In the genomic region with DNA sequence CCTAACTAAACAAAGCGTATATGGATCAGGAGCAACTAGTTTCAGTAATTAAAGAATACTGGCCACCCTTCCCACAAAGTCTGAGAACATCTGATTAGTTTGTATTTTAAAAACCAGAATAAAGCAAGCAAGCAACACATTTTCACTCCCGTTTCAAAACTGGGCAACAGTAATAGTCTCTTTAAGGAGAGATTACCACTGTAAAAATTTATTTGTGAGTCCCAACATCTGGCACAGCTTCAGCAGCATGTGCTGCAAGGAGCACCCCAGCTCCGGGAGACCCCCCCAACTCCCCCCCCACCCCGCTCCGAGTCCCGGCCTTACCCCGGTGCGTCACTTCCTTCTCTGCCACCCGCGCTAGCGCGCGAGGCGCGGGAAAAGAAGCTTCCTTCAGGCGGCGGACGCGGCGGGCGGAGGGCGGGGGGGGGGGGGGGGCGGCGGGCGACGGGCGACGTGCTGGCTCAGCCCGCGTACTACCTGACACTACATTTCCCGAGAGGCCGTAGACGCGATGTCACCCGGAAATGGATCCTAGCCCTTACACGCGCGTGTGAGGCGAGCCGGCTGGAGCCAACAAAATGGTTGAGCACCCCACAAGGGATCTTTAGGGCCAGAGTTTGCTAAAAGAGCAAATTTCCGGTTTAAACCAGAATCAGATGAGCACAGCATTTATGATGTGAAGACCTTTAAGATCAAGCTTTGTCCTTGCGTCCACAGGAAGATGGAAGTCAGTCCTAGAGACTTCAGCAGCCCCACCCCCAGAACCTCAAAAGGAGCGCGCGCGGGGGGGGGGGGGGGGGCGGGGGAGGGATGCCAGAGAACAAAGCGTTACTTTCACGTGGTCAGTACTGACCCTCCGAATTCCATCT, we compare ENCODE assay signal across 9 mouse cellular contexts. TPM values are rescaled to one million over a fixed set of nuclear protein-coding genes. Genes with fewer than 3 reads are reported as not detected.
DNase-seq lines count a peak whose midpoint lies in the region; ATAC-seq and TF ChIP-seq lines count a peak whose summit lies in the region.
"Had no signal": no experiment of that assay in that cellular context is flagged by ENCODE, and none has a peak within 500 bp of the region (broad histone marks: within the 10 kb centered on the region; RNA-seq: fewer than 3 reads in every experiment).

No protein-coding gene starts in this region.

- TF ChIP-seq POLR2A in CH12.LX (IDR thresholded peaks at IDR 0.05; ENCODE audit: low read depth, low read length): peak; percentile 67

- no peak for TF ChIP-seq RAD21 in CH12.LX (IDR thresholded peaks at IDR 0.05; ENCODE audit: low read depth, low read length)

- peak; percentile 96 for ATAC-seq in forebrain, embryonic 12.5 days (ENCODE audit: low FRiP score)
- peak; percentile 95 for ATAC-seq in heart, postnatal 0 days (ENCODE audit: insufficient read depth, low read depth)
- ATAC-seq in liver, embryonic 15.5 days (ENCODE audit: insufficient read depth): peak; percentile 90
- peak; percentile 97 for ATAC-seq in neural tube, embryonic 11.5 days (ENCODE audit: insufficient read depth, low FRiP score, low TSS enrichment)
- peak; percentile 97 for ATAC-seq in stomach, embryonic 16.5 days (ENCODE audit: insufficient read depth, low FRiP score)

- peak overlapping the region; percentile 98 for H3K9ac ChIP-seq in CH12.LX (ENCODE audit: insufficient read depth, low read depth)
- peak overlapping the region; percentile 61 for H3K9ac ChIP-seq in forebrain, embryonic 12.5 days
- H3K9ac ChIP-seq in heart, postnatal 0 days (replicated peaks; ENCODE audit: low read depth, low read length): peak overlapping the region; percentile 63
- H3K9ac ChIP-seq in liver, embryonic 15.5 days: peak overlapping the region; percentile 62
- peak overlapping the region; percentile 62 for H3K9ac ChIP-seq in neural tube, embryonic 11.5 days (ENCODE audit: low read length)
- H3K9ac ChIP-seq in stomach, embryonic 16.5 days (ENCODE audit: low read length): peak overlapping the region; percentile 70

- 2% methylated on average over 29 of the region's 50 CpGs for WGBS in forebrain, embryonic 12.5 days
- WGBS in heart, postnatal 0 days: under 1% methylated on average over 34 of the region's 50 CpGs
- under 1% methylated on average over 40 of the region's 50 CpGs for WGBS in liver, embryonic 15.5 days (ENCODE audit: insufficient replicate concordance)
- 2% methylated on average over 29 of the region's 50 CpGs for WGBS in neural tube, embryonic 11.5 days
- WGBS in stomach, embryonic 16.5 days: under 1% methylated on average over 38 of the region's 50 CpGs

- H3K4me2 ChIP-seq in CH12.LX (ENCODE audit: insufficient read depth, low read depth, poor library complexity, severe bottlenecking): peak overlapping the region; percentile 70; the same call in 1 of the 2 replicates
- H3K4me2 ChIP-seq in forebrain, embryonic 12.5 days: peak overlapping the region; percentile 58
- peak overlapping the region; percentile 66 for H3K4me2 ChIP-seq in heart, postnatal 0 days (ENCODE audit: low read depth, low read length)
- H3K4me2 ChIP-seq in liver, embryonic 15.5 days: peak overlapping the region; percentile 70
- peak overlapping the region; percentile 45 for H3K4me2 ChIP-seq in neural tube, embryonic 11.5 days (ENCODE audit: low read depth)
- peak overlapping the region; percentile 66 for H3K4me2 ChIP-seq in stomach, embryonic 16.5 days (ENCODE audit: low read depth, low read length)

- in situ Hi-C loops in CH12.LX (cut with MboI; ENCODE audit: low pct_ligation_motif_present, low pct_unique_long_range_greater_than_20kb, low sequenced_read_pairs): no loop called here

- dilution Hi-C loops in CH12.LX (cut with MboI; ENCODE audit: extremely low pct_ligation_motif_present, extremely low pct_unique_long_range_greater_than_20kb, low sequenced_read_pairs): no loop called here

- peak overlapping the region; percentile 92 for H3K27ac ChIP-seq in CH12.LX (ENCODE audit: insufficient read depth, low read depth)
- peak overlapping the region; percentile 93 for H3K27ac ChIP-seq in forebrain, embryonic 12.5 days
- H3K27ac ChIP-seq in heart, postnatal 0 days (ENCODE audit: low read depth): peak overlapping the region; percentile 92
- peak overlapping the region; percentile 84 for H3K27ac ChIP-seq in liver, embryonic 15.5 days (replicated peaks)
- peak overlapping the region; percentile 78 for H3K27ac ChIP-seq in neural tube, embryonic 11.5 days (ENCODE audit: low read depth, low read length)
- peak overlapping the region; percentile 97 for H3K27ac ChIP-seq in stomach, embryonic 16.5 days (ENCODE audit: low read length)

- peak overlapping the region; percentile 52 to 71 (median 59) for H3K4me3 ChIP-seq in CH12.LX (replicated peaks in 1 of 3; ENCODE audit: low read depth in 2 of 3, low read length in 2 of 3, poor library complexity in 1 of 3)
- H3K4me3 ChIP-seq in forebrain, embryonic 12.5 days (replicated peaks): peak overlapping the region; percentile 43
- H3K4me3 ChIP-seq in heart, postnatal 0 days (ENCODE audit: low read depth, low read length): peak overlapping the region; percentile 60
- H3K4me3 ChIP-seq in liver, embryonic 15.5 days (replicated peaks): peak overlapping the region; percentile 68
- peak overlapping the region; percentile 39 for H3K4me3 ChIP-seq in neural tube, embryonic 11.5 days (ENCODE audit: low read depth, low read length)
- H3K4me3 ChIP-seq in stomach, embryonic 16.5 days (replicated peaks; ENCODE audit: low read length): peak overlapping the region; percentile 58

- 0 out of 4 replicates have a peak, but pooled peaks cover 0 to 7% of the 10 kb centered on the region in 2 experiments for H3K4me1 ChIP-seq in CH12.LX (ENCODE audit: control insufficient read depth in 1 of 2, insufficient read depth in 2 of 2)
- peaks cover 14% of the 10 kb centered on the region for H3K4me1 ChIP-seq in forebrain, embryonic 12.5 days
- no peaks in the 10 kb centered on the region for H3K4me1 ChIP-seq in heart, postnatal 0 days (ENCODE audit: control insufficient read depth, insufficient read depth)
- H3K4me1 ChIP-seq in liver, embryonic 15.5 days (replicated peaks): peaks cover 19% of the 10 kb centered on the region
- H3K4me1 ChIP-seq in neural tube, embryonic 11.5 days (ENCODE audit: control insufficient read depth, insufficient read depth, low read length): no peaks in the 10 kb centered on the region; the same call in 1 of the 2 replicates
- peaks cover 6% of the 10 kb centered on the region; the same call in 1 of the 2 replicates for H3K4me1 ChIP-seq in stomach, embryonic 16.5 days (ENCODE audit: control insufficient read depth, insufficient read depth, low read length)

- peak; percentile 11; the same call in 1 of the 2 replicates for TF ChIP-seq EP300 in CH12.LX (IDR thresholded peaks at IDR 0.05; ENCODE audit: low read length)
- 0 out of 2 replicates have a peak, but pooled peaks have one; percentile 18 for TF ChIP-seq EP300 in heart, postnatal 0 days (IDR thresholded peaks at IDR 0.05; ENCODE audit: low read depth)

- DNase-seq in CH12.LX (ENCODE audit: extremely low read depth): peak; percentile 81
- DNase-seq in c-Kit-positive CD71-positive TER-119-negative erythroid progenitor cells, embryonic 14.5 days (ENCODE audit: low read depth): peak; percentile 67
- DNase-seq in heart, postnatal 0 days (ENCODE audit: low spot score): peak; percentile 83
- peak; percentile 82 to 94 for DNase-seq in kidney, postnatal 36 days
- DNase-seq in neural tube, embryonic 11.5 days (ENCODE audit: low spot score): peak; percentile 90

- no peaks in the 10 kb centered on the region for H3K27me3 ChIP-seq in CH12.LX (replicated peaks)
- H3K27me3 ChIP-seq in forebrain, embryonic 12.5 days: no peaks in the 10 kb centered on the region
- no peaks in the 10 kb centered on the region for H3K27me3 ChIP-seq in heart, postnatal 0 days (ENCODE audit: control insufficient read depth, insufficient read depth, low read length)
- H3K27me3 ChIP-seq in liver, embryonic 15.5 days: no peaks in the 10 kb centered on the region
- no peaks in the 10 kb centered on the region for H3K27me3 ChIP-seq in neural tube, embryonic 11.5 days (ENCODE audit: control insufficient read depth, insufficient read depth, low read length)
- H3K27me3 ChIP-seq in stomach, embryonic 16.5 days (ENCODE audit: control insufficient read depth, insufficient read depth, low read length): no peaks in the 10 kb centered on the region

- TF ChIP-seq CTCF in CH12.LX (conservative IDR thresholded peaks at IDR 0.05 in 1 of 2, IDR thresholded peaks at IDR 0.05 in 1 of 2; ENCODE audit: low read depth in 2 of 2, low read length in 2 of 2): no peak
- no peak for TF ChIP-seq CTCF in heart, postnatal 0 days (IDR thresholded peaks at IDR 0.05; ENCODE audit: low read depth)

- H3K9me3 ChIP-seq in CH12.LX (replicated peaks; ENCODE audit: low read length): no peaks in the 10 kb centered on the region
- no peaks in the 10 kb centered on the region for H3K9me3 ChIP-seq in forebrain, embryonic 12.5 days
- H3K9me3 ChIP-seq in heart, postnatal 0 days (replicated peaks; ENCODE audit: control insufficient read depth, low read length): no peaks in the 10 kb centered on the region
- H3K9me3 ChIP-seq in liver, embryonic 15.5 days (replicated peaks): no peaks in the 10 kb centered on the region
- no peaks in the 10 kb centered on the region for H3K9me3 ChIP-seq in neural tube, embryonic 11.5 days (ENCODE audit: control insufficient read depth, low read length)
- H3K9me3 ChIP-seq in stomach, embryonic 16.5 days (replicated peaks; ENCODE audit: control insufficient read depth, low read length): no peaks in the 10 kb centered on the region

- peaks cover 0 to 3% of the 10 kb centered on the region in 2 experiments for H3K36me3 ChIP-seq in CH12.LX (replicated peaks in 1 of 2; ENCODE audit: control insufficient read depth in 1 of 2, insufficient read depth in 1 of 2, low read length in 1 of 2)
- peaks cover 4% of the 10 kb centered on the region; the same call in 1 of the 2 replicates for H3K36me3 ChIP-seq in forebrain, embryonic 12.5 days (replicated peaks)
- H3K36me3 ChIP-seq in heart, postnatal 0 days (replicated peaks; ENCODE audit: control insufficient read depth, insufficient read depth, low read length): 0 out of 2 replicates have a peak, but pooled peaks cover 3% of the 10 kb centered on the region
- peaks cover 19% of the 10 kb centered on the region for H3K36me3 ChIP-seq in liver, embryonic 15.5 days (replicated peaks)
- H3K36me3 ChIP-seq in neural tube, embryonic 11.5 days (ENCODE audit: control insufficient read depth, insufficient read depth, low read length): no peaks in the 10 kb centered on the region
- H3K36me3 ChIP-seq in stomach, embryonic 16.5 days (ENCODE audit: control insufficient read depth, insufficient read depth, low read length): no peaks in the 10 kb centered on the region

- 0 out of 2 replicates have a peak, but pooled peaks cover 4% of the 10 kb centered on the region for H3K79me2 ChIP-seq in CH12.LX (replicated peaks; ENCODE audit: control insufficient read depth, extremely low read depth, insufficient read depth, poor library complexity, severe bottlenecking)

RNA-seq across cellular contexts. Expression of gene Zcchc13, which starts 13.6 kb away (rescaled TPM):
- total RNA-seq in CH12.LX (2012; rRNA removed) (0.71 and 1.7 TPM in 2 replicates), CH12.LX (2014; rRNA removed) (not detected in 2 replicates)
- polyA plus RNA-seq in CH12.LX (2012; ENCODE audit: insufficient read length, low read depth): not detected in 2 replicates
- polyA plus RNA-seq in forebrain, embryonic 12.5 days (2016; fragmentation: Nextera tagmentation; extraction: Ambion mirVana): not detected in 2 replicates
- not detected in 2 replicates for total RNA-seq in heart, postnatal 0 days (2014; rRNA removed; ENCODE audit: low replicate concordance)
- polyA plus RNA-seq in heart, postnatal 0 days (2015; fragmentation: Nextera tagmentation; extraction: Ambion mirVana): not detected in 2 replicates
- polyA plus RNA-seq in liver, embryonic 15.5 days (2015; fragmentation: Nextera tagmentation; extraction: Ambion mirVana): not detected in 2 replicates
- not detected in 2 replicates for polyA plus RNA-seq in neural tube, embryonic 11.5 days (2014; fragmentation: Nextera tagmentation; extraction: Ambion mirVana)
- polyA plus RNA-seq in stomach, embryonic 16.5 days (2015; fragmentation: Nextera tagmentation; extraction: Ambion mirVana): not detected in 2 replicates
- polyA plus RNA-seq: large intestine, adult 2 months had no signal

Comparison
In these comparisons a context has a peak if more than half of its experiments do, and no peak if none do; other contexts are left out.
1. Peak in every context shown above with its lines: DNase-seq, ATAC-seq, H3K4me3 ChIP-seq and H3K27ac ChIP-seq.